Mouse (Mus musculus) ES-E14 (cell line): ENCODE measurements around the gene Ogfod2.

Experiments used
- CHD2 ChIP-seq: IDR thresholded peaks from 2 replicates; pipeline ENCODE4 v1.6.1; 2014; ENCODE audit warnings: mild to moderate bottlenecking, low read depth, low read length, inconsistent platforms
- HCFC1 ChIP-seq: IDR thresholded peaks from 2 replicates; pipeline ENCODE4 v1.6.1; 2012; ENCODE audit warnings: low read length, inconsistent platforms, borderline replicate concordance; ENCODE audit not compliant: insufficient read depth
- MAFK ChIP-seq: IDR thresholded peaks from 2 replicates; pipeline ENCODE4 v1.6.1; 2014; ENCODE audit warnings: mild to moderate bottlenecking, low read depth, low read length, inconsistent platforms; ENCODE audit not compliant: insufficient read depth
- ZNF384 ChIP-seq: IDR thresholded peaks from 2 replicates; pipeline ENCODE4 v1.6.1; 2012; ENCODE audit warnings: low read depth, low read length, inconsistent platforms

DNA sequence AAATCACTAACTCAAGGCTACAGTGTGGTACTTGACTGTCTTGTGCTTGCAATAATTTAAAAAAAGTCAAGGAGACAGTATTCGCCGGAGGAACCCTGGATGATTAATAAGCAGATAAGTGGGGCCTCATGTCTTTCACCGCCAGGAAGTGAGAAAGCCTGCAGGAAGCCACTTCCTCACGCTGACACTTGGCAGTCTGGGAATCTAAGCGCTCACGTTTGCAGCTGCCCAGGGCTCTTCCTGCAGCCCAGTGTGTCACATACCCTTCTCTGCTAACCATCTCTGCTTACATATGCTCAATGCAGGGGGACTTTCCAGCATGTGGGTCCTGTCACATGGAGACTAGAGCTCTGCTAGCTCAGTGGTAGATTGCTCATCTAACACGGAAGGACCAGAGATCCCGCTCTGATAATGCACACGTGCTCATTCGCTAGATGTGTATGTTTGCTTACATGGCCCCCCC, 37.2 kb upstream of the Ogfod2 start:
- TF ChIP-seq ZNF384 (no peak), MAFK (no peak), HCFC1 (no peak), CHD2 (no peak)
